Mouse (Mus musculus): Measurements from ENCODE around the gene Fcrl1.

The Fcrl1 gene

DNA sequence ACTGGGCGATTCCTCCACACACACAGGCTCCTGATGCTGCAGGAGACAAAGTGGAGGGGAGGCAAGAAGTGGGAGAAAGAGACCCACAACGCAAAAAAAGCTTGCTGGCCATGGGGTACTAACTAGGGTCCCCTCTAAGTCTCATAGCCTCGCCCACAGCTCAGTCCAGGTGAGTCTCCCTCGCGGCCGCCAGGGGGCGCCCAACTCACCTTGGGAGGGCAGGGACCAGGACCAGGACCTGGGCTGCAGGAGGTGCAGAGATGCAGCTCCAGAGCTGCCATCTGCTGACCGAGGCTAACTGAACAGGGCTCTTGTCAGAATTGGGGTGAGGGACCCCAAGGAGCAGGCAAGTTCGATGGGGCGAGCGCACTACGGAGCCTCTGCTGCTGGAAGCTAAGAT lies 35.0 kb downstream of the Fcrl1 start:
- peak; percentile 59 for DNase-seq (ENCODE audit: low spot score)

- DNase-seq (ENCODE audit: low spot score): no peak
Observed at GRCm38 (mm10) chr3:87420645-87421044, 44.5 kb downstream of the Fcrl1 start.

GRCm38 (mm10) chr3:87422386-87422910 lies 46.3 kb downstream of the Fcrl1 start:
- DNase-seq (ENCODE audit: low spot score): no peak

GRCm38 (mm10) chr3:87435479-87435878 lies 59.3 kb downstream of the Fcrl1 start, which contains the start of gene Fcrl5:
Gene Fcrl5, plus strand, starts transcription at chr3:87435773.
- DNase-seq (ENCODE audit: low spot score): no peak

- DNase-seq (ENCODE audit: low spot score): no peak
Observed at GRCm38 (mm10) chr3:87440586-87440985, 64.4 kb downstream of the Fcrl1 start.

- no peak for DNase-seq (ENCODE audit: low spot score)
Observed at GRCm38 (mm10) chr3:87443968-87444367, 67.8 kb downstream of the Fcrl1 start.
